In genomic region chr12:26099176-26099575, GRCm38 (mm10) we compare ENCODE assay signal across 18 mouse cellular contexts.
A peak's percentile ranks its signal among the peaks of the same experiment; 100 is the strongest.
DNase-seq lines count a peak whose midpoint lies in the region.
"Had no signal": no experiment of that assay in that cellular context is flagged by ENCODE, and none has a peak within 500 bp of the region (broad histone marks: within the 10 kb centered on the region; RNA-seq: fewer than 3 reads in every experiment).

No protein-coding gene starts in this region.

- peak; percentile 8 for DNase-seq in cerebellum, adult 9-11 months
- no peak for DNase-seq in cerebellum, adult 8-10 months
- DNase-seq in heart, adult 11 months = peak; percentile 67
- DNase-seq in heart, adult 8-10 months (ENCODE audit: low spot score) = no peak
- DNase-seq in left cerebral cortex, adult 9 months (ENCODE audit: low spot score in 2 of 2) = peak; percentile 58 to 61
- no peak for DNase-seq in left cerebral cortex, adult 11 months (ENCODE audit: low spot score)
- DNase-seq in brain, adult 2 months (ENCODE audit: low read depth, low spot score) = peak; percentile 83
- DNase-seq in thymus, adult 18-20 months = no peak
- DNase-seq: adrenal gland, adult 8-10 months; adrenal gland, postnatal 25 days; cerebellum, adult 18-20 months; cerebellum, postnatal 10 days; cerebellum, postnatal 36 days; embryo, embryonic 11 days; gastrocnemius, postnatal 10 days; gastrocnemius, postnatal 36 days; heart, postnatal 10 days; heart, postnatal 36 days had no signal

Comparison
In these comparisons a context has a peak if more than half of its experiments do, and no peak if none do; other contexts are left out.
1. DNase-seq: peak in cerebellum, adult 9-11 months (single experiment), heart, adult 11 months (single experiment), left cerebral cortex, adult 9 months (2 of 2) and brain, adult 2 months (single experiment); none in cerebellum, adult 8-10 months (single experiment), heart, adult 8-10 months (single experiment), left cerebral cortex, adult 11 months (single experiment) and thymus, adult 18-20 months (0 of 2).